Mouse (Mus musculus): ENCODE data around the gene 4933434E20Rik. TPM values are rescaled to one million over a fixed set of nuclear protein-coding genes. Genes with fewer than 3 reads are reported as not detected.

The 4933434E20Rik gene
- polyA plus RNA-seq, 1 experiment from 2014 or later, result 143 TPM

DNA sequence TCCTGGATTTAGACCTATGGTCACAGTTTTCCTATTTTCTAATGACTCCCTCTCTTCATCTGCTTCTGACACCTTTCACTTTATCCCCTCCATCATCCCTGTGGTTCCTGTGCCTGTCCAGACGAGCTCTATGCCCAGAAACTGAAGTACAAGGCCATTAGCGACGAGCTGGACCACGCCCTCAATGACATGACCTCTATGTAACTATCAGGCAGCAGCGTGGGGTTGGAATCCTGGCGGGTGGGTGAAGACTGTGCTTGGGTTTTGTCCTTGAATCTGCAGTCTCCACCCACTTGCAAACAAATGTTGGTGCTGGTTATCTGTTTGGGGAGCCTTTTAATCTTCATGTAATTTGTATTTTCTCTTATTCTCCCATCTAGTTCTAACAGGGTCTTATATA lies 39.5 kb downstream of the 4933434E20Rik start:
- ATAC-seq (ENCODE audit: insufficient read depth) (no peak), DNase-seq (no peak)
- WGBS, result 77% methylated on average over 6 of the region's 6 CpGs
- no peak overlapping the region for H3K4me2 ChIP-seq
- H3K27me3 ChIP-seq (ENCODE audit: insufficient read depth, low read length), result no peaks in the 10 kb centered on the region
- no peak for TF ChIP-seq CTCF (IDR thresholded peaks at IDR 0.05; ENCODE audit: low read depth)
- no peaks in the 10 kb centered on the region for H3K4me1 ChIP-seq (ENCODE audit: insufficient read depth)
- H3K27ac ChIP-seq (ENCODE audit: low read depth), result no peak overlapping the region
- no peaks in the 10 kb centered on the region for H3K9me3 ChIP-seq (ENCODE audit: low read depth, low read length)
- no peak overlapping the region for H3K9ac ChIP-seq
- peaks cover 98% of the 10 kb centered on the region for H3K36me3 ChIP-seq (ENCODE audit: insufficient read depth)
- H3K4me3 ChIP-seq (ENCODE audit: low read depth, low read length), result no peak overlapping the region

DNA sequence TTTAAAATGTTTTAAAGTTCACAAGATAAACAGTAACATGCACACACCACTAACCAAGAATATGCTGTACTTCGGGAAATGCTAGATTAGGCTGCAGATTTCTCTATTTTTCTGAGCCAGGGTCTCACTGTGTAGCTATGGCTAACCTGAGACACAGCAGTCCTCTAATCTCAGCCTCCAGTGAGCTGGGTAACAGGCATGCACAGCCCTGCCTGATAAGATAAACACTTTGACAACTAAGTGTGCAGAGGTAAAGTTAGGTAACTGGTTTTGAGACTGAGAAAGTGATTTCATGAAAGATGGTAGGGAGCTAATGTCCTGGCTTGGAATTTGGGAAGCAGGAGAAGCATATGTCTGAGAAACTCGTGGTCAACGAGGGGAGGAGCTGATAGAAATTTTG lies 43.0 kb downstream of the 4933434E20Rik start:
- WGBS, result 84% methylated on average over 3 of the region's 3 CpGs
- Histone ChIP-seq H3K9ac (no peak overlapping the region), H3K4me1 (ENCODE audit: insufficient read depth) (no peaks in the 10 kb centered on the region), H3K9me3 (ENCODE audit: low read depth, low read length) (no peaks in the 10 kb centered on the region), H3K27ac (ENCODE audit: low read depth) (no peak overlapping the region), H3K36me3 (ENCODE audit: insufficient read depth) (peaks cover 94% of the 10 kb centered on the region), H3K4me3 (ENCODE audit: low read depth, low read length) (no peak overlapping the region), H3K4me2 (no peak overlapping the region), H3K27me3 (ENCODE audit: insufficient read depth, low read length) (no peaks in the 10 kb centered on the region)
- no peak for DNase-seq
- no peak for ATAC-seq (ENCODE audit: insufficient read depth)
- no peak for TF ChIP-seq CTCF (IDR thresholded peaks at IDR 0.05; ENCODE audit: low read depth)

DNA sequence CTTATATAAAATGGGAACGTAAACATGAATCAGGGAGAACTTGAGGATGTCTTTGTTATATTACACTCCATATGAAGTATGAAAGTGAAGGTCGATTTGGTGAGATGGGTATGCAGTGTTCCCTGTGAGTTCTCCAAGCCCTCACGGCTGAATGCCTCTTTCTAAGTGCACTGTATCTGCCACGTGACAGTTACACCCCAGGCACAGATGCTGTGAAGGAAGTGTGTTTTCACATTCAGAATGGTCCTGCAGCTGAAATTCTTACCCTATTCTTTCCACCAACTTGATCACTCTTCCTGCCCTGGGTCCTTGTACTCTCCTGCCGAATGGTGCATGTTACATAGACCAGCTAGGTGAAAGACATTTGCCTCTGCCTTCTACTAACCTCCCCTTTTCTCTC lies 46.5 kb downstream of the 4933434E20Rik start:
- Histone ChIP-seq H3K4me1 (ENCODE audit: insufficient read depth) (no peaks in the 10 kb centered on the region), H3K36me3 (ENCODE audit: insufficient read depth) (peaks cover 68% of the 10 kb centered on the region), H3K4me2 (no peak overlapping the region), H3K27me3 (ENCODE audit: insufficient read depth, low read length) (no peaks in the 10 kb centered on the region), H3K9ac (no peak overlapping the region), H3K9me3 (ENCODE audit: low read depth, low read length) (no peaks in the 10 kb centered on the region), H3K27ac (ENCODE audit: low read depth) (no peak overlapping the region), H3K4me3 (ENCODE audit: low read depth, low read length) (no peak overlapping the region)
- DNase-seq (no peak), ATAC-seq (ENCODE audit: insufficient read depth) (no peak)
- no peak for TF ChIP-seq CTCF (IDR thresholded peaks at IDR 0.05; ENCODE audit: low read depth)
- 82% methylated on average over 5 of the region's 5 CpGs for WGBS

DNA sequence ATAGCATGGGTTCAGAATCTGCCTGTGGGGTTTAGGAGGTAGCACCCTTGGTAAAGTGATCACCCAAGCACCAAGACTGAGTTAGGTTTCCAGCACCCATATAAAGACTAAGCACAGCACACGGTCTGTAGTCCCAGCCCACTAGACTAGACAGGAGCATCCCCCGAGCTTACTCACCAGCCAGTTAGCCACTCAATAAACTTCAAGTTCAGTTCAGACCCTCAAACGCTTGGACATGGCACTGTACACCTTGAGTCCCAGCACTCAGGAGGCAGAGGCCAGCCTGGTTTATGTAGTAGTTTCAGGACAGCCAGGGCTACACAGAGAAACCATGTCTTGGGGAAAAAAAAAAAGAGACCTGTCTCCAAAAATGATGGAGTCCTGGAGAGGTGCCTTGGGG lies 49.6 kb downstream of the 4933434E20Rik start:
- ATAC-seq (ENCODE audit: insufficient read depth) (no peak), DNase-seq (no peak)
- Histone ChIP-seq H3K9me3 (ENCODE audit: low read depth, low read length) (no peaks in the 10 kb centered on the region), H3K4me2 (no peak overlapping the region), H3K36me3 (ENCODE audit: insufficient read depth) (peaks cover 39% of the 10 kb centered on the region), H3K4me1 (ENCODE audit: insufficient read depth) (no peaks in the 10 kb centered on the region), H3K27me3 (ENCODE audit: insufficient read depth, low read length) (no peaks in the 10 kb centered on the region), H3K4me3 (ENCODE audit: low read depth, low read length) (no peak overlapping the region), H3K27ac (ENCODE audit: low read depth) (no peak overlapping the region), H3K9ac (no peak overlapping the region)
- WGBS, result 83% methylated on average over 3 of the region's 3 CpGs
- TF ChIP-seq CTCF (IDR thresholded peaks at IDR 0.05; ENCODE audit: low read depth), result no peak

DNA sequence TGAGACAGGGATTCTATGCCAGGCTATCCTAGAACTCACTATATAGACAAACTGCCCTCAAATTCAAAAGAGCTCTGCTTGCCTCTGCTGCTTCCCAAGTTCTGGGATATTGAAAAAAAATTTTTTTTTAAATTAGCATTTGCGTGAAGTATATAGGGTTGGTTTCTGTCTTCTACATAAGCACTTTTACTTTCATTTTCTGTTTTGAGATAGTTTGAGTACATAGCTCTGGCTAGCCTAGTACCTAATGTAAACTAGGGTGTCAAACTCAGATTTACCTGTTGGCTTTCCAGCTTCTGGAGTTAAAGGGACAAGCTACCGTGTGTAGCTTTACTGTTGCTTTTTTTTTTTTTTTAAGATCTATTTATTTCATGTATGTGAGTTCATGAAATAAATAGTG lies 50.2 kb downstream of the 4933434E20Rik start:
- Histone ChIP-seq H3K27ac (ENCODE audit: low read depth) (no peak overlapping the region), H3K4me3 (ENCODE audit: low read depth, low read length) (no peak overlapping the region), H3K27me3 (ENCODE audit: insufficient read depth, low read length) (no peaks in the 10 kb centered on the region), H3K9ac (no peak overlapping the region), H3K36me3 (ENCODE audit: insufficient read depth) (peaks cover 33% of the 10 kb centered on the region), H3K9me3 (ENCODE audit: low read depth, low read length) (no peaks in the 10 kb centered on the region), H3K4me2 (no peak overlapping the region), H3K4me1 (ENCODE audit: insufficient read depth) (no peaks in the 10 kb centered on the region)
- 92% methylated on average over 2 of the region's 2 CpGs for WGBS
- TF ChIP-seq CTCF (IDR thresholded peaks at IDR 0.05; ENCODE audit: low read depth), result no peak
- DNase-seq (no peak), ATAC-seq (ENCODE audit: insufficient read depth) (no peak)

DNA sequence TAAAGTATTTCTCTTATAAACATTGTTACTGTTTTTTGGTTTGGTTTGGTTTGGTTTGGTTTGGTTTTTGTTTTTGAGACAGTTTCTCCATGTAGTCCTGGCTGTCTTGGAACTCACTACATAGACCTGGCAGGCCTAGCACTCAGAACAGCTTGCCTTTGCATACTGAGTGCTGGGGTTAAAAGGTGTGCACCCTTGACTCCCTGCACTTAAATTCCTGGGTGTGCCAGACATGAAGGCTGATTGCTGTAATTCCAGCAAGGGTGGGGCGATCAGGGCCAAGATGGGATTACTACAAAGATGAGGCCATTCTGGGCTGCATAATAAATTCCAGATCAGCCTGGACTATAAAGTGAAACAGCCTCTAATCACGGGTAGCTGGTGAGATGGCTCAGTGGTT lies 50.8 kb downstream of the 4933434E20Rik start:
- no peak overlapping the region for H3K4me3 ChIP-seq (ENCODE audit: low read depth, low read length)
- ATAC-seq (ENCODE audit: insufficient read depth) (no peak), DNase-seq (no peak)
- no peak overlapping the region for H3K27ac ChIP-seq (ENCODE audit: low read depth)
- TF ChIP-seq CTCF (IDR thresholded peaks at IDR 0.05; ENCODE audit: low read depth), result no peak
- no peak overlapping the region for H3K9ac ChIP-seq
- no peaks in the 10 kb centered on the region for H3K27me3 ChIP-seq (ENCODE audit: insufficient read depth, low read length)
- no peaks in the 10 kb centered on the region for H3K9me3 ChIP-seq (ENCODE audit: low read depth, low read length)
- no peak overlapping the region for H3K4me2 ChIP-seq
- no peaks in the 10 kb centered on the region for H3K4me1 ChIP-seq (ENCODE audit: insufficient read depth)
- 85% methylated on average over 2 of the region's 2 CpGs for WGBS
- H3K36me3 ChIP-seq (ENCODE audit: insufficient read depth), result peaks cover 29% of the 10 kb centered on the region

DNA sequence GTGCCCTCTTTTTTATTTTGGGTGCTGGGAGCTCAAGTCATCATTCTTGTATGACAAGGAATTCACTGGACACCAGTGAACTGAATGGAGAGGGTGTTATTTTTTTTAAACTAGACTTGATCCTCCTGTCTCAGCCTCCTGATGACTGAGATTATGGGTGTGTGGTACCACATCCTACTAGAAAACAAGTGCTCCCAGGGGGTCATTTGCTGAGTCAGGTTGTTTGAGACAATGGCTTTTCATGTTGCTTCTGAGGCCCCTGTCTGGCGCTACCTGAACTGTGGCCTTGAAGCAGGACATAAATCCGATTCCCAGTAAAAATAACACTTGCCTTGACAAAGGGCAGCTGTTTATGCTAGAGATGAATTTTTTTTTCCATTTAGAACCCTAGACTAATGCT lies 51.7 kb downstream of the 4933434E20Rik start:
- H3K36me3 ChIP-seq (ENCODE audit: insufficient read depth), result peaks cover 21% of the 10 kb centered on the region
- no peaks in the 10 kb centered on the region for H3K27me3 ChIP-seq (ENCODE audit: insufficient read depth, low read length)
- no peak for ATAC-seq (ENCODE audit: insufficient read depth)
- no peak for DNase-seq
- no peak overlapping the region for H3K4me2 ChIP-seq
- H3K4me3 ChIP-seq (ENCODE audit: low read depth, low read length), result no peak overlapping the region
- no peaks in the 10 kb centered on the region for H3K4me1 ChIP-seq (ENCODE audit: insufficient read depth)
- H3K9me3 ChIP-seq (ENCODE audit: low read depth, low read length), result no peaks in the 10 kb centered on the region
- H3K27ac ChIP-seq (ENCODE audit: low read depth), result no peak overlapping the region
- no peak for TF ChIP-seq CTCF (IDR thresholded peaks at IDR 0.05; ENCODE audit: low read depth)
- H3K9ac ChIP-seq, result no peak overlapping the region
- 67% methylated on average over 2 of the region's 2 CpGs for WGBS

DNA sequence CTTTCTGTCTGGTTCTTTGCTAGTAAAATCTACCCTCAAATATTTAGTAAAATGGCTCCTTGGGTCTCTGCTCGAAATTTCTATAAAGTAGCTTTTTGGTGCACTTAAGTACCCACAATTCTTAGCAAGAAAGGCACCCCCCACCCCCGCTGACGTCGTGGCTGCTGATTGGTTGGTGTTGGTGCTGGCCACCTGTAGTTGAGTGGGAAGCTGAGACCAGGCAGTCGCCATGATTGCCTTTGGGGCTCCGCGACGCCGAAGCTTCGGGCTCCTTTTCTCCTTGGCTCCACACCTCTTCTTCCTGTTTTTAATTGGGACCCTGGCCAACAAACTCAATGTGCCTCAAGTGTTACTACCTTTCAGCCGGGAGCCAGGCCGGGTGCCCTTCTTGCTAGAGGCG lies 52.5 kb downstream of the 4933434E20Rik start, which contains the start of gene Nup210l:
Gene Nup210l (plus strand): TSS at position 195 of the 400 bp plus-strand sequence.
- no peaks in the 10 kb centered on the region for H3K9me3 ChIP-seq (ENCODE audit: low read depth, low read length)
- no peak within 1 kb of the TSS for H3K27ac ChIP-seq (ENCODE audit: low read depth)
- no peak for ATAC-seq (ENCODE audit: insufficient read depth)
- no peak for TF ChIP-seq CTCF (IDR thresholded peaks at IDR 0.05; ENCODE audit: low read depth)
- 85% methylated on average over 13 of the region's 13 CpGs for WGBS
- no peaks in the 10 kb centered on the region for H3K27me3 ChIP-seq (ENCODE audit: insufficient read depth, low read length)
- H3K4me3 ChIP-seq (ENCODE audit: low read depth, low read length), result no peak within 1 kb of the TSS
- H3K9ac ChIP-seq, result no peak within 1 kb of the TSS
- no peak for DNase-seq
- no peak within 1 kb of the TSS for H3K4me2 ChIP-seq
- H3K4me1 ChIP-seq (ENCODE audit: insufficient read depth), result no peaks in the 10 kb centered on the region
- H3K36me3 ChIP-seq (ENCODE audit: insufficient read depth), result peaks cover 13% of the 10 kb centered on the region
